Mouse (Mus musculus) telencephalon, adult 2 months (tissue): ENCODE data around the gene Grid1.
A peak's percentile ranks its signal among the peaks of the same experiment; 100 is the strongest.

Experiments used
- DNase-seq: peaks from one replicate; pipeline ENCODE4 v3.0.0-alpha.2; 2011; ENCODE audit warnings: low read depth, low spot score

The Grid1 gene

DNA sequence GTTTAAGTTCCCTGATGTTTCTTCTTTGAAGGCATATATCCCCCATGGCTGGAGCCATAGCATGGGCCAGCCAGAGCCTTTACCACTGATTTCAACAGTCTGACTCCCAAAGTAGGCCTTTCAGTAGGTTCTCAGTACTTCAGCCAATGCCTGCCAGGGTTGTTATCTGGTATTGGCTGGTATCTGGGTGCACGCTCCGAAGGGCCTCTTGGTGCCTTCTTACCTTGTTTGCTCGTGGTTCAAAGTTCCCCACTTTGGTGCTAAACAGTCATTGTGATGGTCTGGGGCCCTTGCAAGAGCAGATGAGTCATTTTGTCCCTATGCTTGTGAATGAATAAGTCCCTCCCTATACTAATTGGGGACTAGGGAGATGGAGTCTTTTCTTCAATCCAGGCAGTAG, 377.5 kb downstream of the Grid1 start:
- DNase-seq = no peak

DNA sequence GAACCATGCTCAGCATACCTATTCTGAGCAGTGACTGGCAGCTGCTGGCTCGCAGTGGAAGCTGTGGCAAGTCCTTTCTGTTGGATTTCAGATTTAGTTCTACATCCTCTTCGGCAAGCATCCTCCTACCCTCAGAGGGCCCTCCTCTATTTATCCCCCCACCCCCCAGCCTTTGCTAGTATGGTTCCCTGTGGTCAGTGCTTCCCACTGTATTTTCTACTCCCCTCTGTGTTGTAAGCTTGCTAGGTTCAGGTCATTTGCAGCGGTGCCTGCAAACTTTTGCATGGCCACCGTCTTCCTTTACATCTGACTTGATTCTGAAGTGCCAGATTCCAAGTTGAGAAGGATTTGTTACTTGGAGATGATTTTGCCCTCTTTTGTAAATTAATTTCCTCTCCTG, 378.5 kb downstream of the Grid1 start:
- DNase-seq = no peak

DNA sequence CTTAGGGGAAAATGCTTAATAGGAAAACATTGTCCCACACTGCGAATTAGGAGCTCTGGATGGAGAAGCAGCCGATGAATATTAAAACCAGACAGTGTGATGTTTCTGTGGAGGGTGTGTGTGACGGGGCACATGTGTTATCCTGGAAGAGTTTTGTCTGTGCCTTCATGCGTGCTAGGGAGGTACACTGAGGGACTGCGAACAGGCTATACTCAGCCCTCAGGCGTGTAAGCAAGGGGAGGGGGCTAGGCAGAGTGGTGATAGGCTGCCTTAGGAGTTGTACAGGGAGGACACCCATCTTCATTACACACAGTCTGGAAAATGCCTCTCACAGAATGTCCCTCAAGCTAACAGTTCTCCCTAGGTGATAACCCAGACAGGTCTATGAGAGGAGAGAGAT, 379.0 kb downstream of the Grid1 start:
- no peak for DNase-seq

DNA sequence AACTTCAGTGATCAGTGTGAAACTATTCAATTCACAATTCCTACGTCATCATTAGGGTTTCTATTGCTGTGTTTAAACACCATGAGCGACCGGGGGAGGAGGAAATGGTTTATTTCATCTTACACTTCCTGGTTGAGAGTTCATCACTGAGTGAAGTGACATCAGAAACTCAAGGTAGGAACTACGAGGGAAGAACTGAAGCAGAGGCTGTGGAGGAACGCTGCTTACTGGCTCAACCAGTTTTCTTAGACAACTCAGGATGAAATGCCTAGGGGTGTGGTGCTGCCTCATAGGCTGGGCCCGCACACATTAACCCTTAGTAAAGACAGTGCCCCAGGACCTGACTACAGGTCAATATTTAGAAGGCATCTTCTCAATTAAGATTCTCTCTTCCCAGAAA, 389.5 kb downstream of the Grid1 start:
- no peak for DNase-seq

DNA sequence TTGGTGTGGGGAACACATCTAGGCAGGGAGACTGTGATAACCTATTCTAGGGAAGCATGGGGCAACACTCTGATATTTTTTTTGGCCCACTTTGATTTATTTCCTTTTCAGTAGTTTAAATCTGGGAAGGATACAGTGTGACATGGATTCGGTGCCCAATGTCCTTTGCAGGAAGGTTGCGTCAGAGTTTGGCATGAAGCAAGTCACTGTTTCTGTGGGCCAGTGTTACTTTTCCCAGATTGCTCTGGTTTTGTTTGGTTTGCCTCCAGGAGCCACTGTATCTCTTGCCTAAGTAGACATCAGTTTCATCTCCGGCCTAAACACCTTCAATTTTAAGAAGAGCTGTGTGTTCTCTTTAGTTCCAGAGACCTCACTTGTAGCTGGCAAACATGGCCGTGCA, 399.1 kb downstream of the Grid1 start:
- no peak for DNase-seq

DNA sequence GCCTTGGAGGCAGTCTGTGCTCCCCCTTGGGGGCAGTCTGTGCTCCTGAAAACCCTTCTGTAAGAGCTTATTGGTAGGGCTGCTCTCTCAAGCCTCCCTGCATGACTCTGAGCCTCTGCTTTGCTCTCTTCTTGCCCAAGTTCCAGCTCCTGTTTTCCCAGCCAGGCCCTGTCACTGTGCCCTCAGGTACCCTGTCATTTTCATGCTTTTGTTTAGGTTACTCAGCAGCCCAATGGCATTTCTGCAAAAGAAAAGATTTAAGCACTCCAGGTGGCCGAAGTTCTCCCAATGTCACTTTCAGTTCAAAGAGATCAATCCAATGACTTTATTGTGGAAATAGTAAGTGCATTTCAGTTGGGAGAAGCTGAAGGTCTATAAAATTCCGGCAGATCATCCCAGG, 402.3 kb downstream of the Grid1 start:
- no peak for DNase-seq

DNA sequence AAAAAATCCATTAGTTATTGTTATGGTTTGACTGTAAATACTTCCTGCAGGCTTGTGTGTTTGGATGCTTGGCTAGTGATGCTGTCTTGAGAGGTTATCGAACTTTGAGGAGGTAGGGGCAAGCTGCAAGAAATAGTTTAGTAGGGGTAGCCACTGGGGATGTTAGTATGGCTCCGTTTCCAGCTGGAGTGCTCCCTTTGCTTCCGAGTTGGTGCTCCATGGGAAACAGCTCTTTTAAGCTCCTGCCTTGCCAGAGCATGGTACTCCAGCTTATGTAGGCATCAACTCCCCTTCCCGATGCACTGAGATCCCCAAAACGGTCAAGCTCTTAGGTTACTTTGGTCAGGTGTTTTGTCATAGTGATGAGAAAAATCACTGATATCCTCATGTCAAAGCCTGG, 407.7 kb downstream of the Grid1 start:
- DNase-seq = no peak

DNA sequence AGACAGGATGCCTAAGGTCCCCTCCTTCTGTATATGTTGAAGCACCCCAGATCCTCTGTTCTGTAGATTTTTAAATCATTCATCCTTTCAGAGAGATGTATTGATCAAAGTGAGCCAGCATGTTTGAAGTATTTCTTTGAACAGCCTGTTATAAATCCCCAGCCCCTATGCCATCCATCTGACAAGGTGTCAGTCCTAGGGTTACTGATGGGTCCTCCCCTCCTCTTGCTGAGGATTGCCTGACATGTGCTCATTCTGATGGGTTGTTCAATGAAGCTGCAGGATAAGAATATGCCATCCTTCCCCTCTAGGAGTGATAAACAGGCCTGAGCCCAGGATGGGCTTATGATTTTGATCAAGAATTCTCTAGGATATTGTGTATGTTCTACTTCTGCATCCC, 411.5 kb downstream of the Grid1 start:
- no peak for DNase-seq

DNA sequence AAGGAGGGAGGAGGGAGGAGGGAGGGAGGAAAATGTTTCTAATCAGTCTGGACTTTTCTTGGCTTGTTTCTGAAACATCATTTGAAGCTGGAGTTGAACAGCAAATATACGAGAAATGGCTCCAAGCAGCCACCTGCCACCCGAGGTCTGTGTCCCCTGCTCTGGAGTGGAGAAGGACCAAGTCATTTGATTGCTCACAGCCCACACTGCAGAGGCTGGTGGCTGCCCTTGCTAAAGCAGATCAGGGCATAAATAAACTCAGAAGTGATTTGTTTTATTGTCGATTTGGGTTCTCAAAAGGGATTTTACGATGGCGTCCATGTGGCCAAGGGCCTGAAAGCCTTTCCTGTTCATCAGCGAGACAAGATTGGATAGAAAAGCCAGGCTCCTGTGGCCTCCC, 423.0 kb downstream of the Grid1 start:
- no peak for DNase-seq

DNA sequence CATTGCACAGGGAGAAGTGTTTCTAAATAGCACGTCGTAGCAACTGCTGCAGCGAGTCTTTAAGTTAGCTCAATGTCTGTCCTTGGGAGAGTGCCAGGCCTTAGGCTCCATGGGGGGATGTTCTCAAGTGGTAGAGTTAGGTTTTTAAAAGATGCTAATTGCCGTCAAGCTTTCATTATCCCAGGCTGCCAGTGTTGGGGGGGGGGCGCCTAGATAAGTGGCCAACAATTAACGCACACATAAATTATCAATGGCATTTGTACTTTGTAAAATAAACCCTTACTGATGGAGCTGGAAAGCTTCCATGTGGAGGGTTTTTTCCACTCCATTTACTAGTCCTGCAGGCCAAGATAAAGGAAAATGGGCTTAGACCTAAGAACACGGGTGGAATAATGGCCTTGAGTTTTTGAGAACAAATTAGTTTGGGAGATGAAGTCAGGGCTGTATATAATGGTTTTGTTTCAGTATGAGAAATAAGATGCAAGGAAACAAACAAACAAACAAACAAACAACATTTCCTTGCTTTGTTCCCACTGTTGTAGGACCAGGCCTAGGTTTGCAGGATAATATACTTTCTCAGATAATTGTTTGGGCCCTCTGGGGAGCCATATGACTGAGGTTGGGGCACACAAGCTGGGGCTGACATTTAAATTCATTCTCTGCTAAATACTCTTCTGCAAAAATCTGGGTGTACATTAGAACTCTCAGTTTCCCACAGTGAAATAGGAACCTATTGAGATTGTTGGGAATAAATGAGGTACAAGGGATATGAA, 425.1 kb downstream of the Grid1 start:
- no peak for DNase-seq

DNA sequence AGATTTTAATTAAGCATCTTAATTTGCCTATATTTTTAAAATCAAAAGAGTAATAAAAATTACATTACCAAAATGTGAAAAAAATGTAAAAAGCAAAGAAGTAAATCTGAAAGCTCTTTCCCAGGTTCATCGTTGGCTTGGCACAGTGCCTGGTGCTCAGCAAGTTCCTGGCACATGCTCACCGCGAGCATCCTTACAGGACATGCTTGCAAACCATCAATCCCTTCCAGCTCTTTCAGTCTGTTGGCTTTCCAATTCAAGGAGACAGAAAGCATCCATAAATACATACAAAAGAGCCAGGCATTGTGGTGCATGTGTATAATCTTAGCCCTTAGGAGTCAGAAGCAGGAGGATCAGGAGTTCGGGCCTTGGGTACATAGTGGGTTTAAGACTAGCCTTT, 430.5 kb downstream of the Grid1 start:
- no peak for DNase-seq

DNA sequence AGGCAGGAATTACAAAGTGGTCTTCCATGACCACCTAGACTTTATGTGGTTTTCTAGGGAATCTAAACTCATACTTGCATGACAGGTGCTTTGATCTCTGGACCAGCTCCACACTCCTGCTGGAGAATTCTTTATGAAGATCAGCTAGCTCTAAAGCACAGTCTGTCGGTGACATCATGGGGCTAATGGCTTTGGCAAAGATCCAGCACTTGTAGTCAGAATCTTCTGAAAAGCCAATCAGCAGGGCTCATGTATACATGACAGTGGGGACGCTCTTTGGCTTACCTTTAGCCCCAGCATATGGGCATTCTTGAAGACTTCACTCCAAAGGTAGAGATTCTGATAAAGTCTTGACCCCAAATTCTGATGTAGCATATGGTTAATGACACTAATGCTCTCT, 434.6 kb downstream of the Grid1 start:
- no peak for DNase-seq

DNA sequence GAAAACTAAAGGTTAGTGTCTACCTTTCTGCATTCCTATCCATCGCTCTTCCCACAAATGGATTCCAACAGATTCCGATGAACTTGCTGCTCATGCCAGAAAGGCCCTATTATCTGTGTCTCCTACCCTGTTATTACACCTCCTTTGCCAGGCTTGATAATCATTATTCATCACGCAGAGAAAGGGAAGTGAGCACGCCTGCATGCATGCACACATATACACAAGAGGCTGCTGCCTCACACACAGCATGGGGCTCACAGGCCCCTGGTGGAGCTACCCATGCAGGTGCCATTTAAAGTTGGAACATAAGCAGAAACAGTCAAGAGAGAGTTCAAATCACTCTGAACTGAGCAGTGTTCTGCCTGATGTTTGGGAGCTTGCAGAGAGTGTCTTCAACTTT, 450.4 kb downstream of the Grid1 start:
- DNase-seq = no peak

DNA sequence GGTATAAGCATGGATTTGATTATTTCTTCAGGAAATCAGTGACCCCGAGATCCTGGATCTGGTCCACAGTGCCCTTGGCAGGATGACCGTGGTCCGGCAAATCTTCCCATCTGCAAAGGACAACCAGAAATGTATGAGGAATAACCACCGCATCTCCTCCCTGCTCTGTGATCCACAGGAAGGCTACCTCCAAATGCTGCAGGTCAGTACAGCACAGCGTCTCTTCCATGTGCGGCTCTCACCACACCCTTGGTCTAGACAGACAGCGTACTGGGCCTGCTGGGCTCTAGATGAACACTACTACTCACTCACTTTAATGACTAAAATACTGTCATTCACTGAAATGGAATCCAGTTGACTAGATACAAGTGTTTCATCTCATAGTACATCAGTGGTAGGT, 489.3 kb downstream of the Grid1 start:
- DNase-seq = no peak

DNA sequence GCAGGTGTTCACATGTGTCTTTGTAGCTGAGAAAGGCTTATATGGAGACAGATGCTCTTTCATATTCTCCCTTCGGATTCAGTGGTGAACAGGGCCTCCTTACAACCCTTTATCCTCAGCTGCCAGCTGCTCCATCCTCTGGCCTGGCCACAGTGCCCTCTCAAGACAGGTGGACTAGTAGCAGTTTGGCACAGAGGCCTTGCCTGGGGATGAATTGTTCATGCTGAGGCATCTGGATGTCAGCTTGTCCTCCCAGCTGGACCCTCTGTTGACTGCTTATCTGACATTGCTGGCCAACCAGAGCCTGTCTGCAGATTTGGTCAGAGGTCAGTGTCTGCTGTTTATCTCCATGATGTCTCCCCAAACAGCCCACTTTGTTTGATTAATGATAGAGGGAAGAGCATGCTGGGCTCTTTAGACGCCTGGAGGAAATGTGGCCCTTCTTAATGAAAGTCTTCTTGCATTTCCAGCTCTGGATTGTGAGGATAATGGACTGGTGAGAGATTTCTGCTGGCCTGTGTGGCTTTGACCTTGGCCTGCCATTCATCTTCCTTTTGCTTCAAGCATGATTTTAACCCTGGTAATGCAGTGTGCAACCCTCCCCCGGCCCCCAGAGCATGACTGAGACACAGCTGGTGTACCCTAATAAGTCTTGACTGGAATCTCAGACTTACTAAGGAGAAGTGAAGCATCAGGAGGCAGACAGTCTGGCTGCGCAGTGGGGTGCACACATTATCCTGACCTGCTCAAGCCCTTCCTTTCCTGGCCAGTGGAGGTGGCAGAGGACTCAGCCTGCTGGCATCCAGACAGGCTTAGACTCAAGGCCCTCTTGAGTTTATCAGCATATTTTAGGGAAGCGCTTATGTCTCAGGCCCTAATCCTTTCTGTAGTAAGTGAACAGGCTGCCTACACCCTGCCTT, 493.7 kb downstream of the Grid1 start:
- DNase-seq = no peak

DNA sequence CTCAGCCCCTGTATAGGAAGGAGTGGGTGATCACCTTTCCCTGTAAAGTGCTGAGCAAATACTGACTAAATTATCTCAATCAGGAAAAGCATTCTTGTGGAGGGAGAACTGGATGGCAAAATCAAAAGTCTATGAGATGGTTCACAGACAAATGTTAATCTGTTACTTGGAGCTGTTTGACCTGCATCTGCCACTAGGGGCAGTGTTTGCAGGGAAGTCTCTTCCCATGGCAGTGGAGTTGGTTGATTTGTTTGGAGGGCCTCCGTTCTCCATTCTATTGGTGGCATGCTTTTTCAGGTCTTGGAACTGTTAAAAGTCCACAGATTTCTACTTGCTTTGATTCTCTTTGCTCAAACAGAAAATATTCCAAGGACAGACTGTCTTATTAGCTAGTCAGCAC, 506.4 kb downstream of the Grid1 start:
- DNase-seq = no peak

DNA sequence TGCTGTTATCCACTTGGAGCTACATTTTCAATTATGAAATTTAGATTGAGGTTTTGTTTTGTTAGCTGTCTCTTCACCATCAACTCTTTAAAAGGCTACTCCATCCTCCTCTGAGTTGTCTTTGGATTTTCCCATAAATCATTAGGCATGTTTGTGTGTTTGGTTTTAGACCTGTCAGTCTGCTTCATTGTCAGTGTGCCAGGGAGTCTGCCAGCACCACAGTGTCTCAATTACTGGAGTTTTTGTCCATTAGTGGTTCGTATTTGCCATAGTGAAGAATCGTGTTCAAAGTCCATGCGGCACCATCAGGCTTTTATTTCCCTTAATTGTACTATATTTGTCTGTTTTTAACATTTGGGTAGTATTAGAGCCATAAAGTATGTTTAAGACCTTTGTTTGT, 516.7 kb downstream of the Grid1 start:
- no peak for DNase-seq

DNA sequence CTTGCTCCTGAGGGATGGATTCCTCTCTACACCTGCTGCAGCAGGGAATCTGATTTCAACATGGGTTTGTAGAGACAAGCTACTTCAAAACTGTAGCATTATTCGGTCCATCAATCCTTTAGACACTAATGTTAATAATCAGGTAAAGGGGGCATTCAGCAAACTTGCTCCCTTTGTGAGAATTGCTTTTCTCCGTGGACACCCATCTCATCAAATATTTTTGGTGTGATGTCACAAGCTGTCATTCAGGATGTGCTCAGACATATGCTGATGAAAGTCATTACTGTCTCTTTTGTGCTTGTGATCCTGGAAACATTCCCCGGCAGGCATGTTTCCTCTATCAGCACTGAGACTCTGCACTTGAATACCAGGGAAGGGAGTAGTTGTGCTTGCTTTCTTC, 536.1 kb downstream of the Grid1 start:
- no peak for DNase-seq

DNA sequence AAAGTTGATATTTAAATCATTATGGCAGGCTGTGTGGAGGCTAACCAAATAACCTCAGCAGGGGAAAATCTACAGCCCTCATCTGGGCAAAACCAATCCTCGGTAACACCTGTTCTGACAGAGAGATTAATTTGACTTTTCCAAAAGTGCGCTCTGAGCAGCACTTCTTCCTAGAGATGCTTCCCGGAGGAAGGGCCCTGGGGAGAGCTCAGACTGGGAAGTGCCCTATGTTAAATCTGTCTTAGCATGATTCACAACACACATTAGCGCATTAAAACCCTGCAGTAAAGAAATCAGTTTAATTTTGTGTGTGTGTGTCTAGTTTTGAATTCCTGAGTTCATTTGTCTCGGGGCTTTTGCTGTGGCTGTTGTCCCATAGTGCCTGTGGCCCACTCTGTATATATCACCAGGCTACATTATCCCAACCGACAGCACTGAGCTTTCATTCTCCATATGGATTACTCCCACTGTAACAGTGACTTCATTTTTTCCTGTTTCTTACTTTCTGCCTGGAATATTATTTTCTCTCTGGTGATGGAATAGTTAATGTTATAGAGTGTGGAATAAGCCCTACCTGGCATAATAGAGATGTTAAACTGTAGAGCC, 536.7 kb downstream of the Grid1 start:
- DNase-seq = no peak

DNA sequence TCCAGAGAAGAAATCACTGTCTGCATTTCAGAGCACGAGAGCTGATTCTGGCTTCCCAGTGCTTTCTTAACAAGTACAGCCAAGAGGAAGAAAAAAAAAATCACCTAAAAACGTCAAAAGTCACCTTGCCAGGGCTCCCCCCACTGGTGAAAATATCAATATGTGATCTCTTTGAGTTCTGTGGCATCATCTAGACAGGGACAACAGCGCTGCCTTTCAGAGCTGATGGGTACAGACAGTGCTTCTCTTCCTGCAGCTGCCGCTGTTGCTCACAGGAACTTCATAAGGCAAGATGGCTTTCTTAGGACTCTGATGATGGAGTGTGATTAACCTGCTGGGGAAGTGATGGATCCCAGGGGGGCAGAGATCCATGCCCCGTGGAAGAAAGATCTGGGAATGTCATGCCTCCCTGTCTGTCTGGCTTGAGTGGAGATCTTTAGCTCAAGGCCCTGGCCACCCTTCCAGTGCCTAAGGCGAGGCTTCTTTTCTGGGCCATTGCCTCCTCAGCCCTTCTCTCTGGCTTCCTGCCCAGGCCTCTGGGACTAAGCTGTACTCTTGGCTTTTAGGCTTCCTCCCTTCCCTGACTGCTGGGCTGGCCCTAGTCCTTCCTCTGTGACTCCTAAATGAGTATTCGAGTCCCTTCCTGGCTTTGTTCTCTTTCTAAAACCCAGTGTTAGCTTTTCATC, 538.4 kb downstream of the Grid1 start:
- peak; percentile 35 for DNase-seq

DNA sequence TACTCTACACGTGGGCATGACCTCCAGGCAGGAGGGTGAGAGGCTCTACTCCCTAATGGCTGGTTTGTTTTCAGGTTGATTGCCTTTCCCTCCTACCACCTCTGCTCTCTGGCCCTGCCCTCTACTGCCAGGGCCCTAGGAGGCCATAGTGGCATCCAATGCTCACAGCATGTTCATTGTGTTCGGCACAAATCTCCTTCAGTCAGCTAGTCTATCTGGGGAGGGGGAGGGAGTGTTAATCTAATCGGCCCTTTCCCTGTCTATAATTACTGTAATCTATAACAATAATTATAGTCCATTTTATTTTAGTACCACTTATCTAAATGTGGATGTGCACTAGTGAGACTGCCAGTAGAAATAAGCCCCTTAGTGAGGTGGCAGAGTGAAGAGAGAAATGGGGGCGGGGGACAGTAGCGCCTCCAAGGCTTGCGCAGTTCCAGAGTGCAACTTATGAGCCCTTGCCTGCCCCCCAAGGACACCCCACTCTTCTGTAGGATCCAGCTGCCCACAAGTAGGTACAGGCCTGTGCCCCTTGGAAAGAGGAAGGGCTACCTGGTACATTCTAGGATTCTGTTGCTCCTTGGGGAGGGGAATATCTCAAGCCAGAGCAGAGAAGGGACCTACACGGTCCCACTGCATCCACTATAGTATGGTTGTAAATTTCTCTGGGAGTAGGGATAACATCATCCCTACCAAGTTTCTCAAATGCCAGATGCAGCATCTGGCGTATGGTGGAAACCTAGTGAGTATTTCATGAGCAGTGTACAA, 545.5 kb downstream of the Grid1 start:
- no peak for DNase-seq
